Mouse (Mus musculus) neutrophil, adult 5-6 weeks (primary cell): ENCODE data around the gene Srcap. TPM values are rescaled to one million over a fixed set of nuclear protein-coding genes. Genes with fewer than 3 reads are reported as not detected.

Source experiments
- ATAC-seq: fragments of 151-379, 151-347 bp; 2 replicates; pipeline ENCODE4 v1.8.0; 2017; ENCODE audit warnings: mild to moderate bottlenecking, moderate TSS enrichment; ENCODE audit not compliant: insufficient number of reproducible peaks, poor library complexity, low FRiP score, severe bottlenecking; ENCODE audit errors: extremely low read depth
- total RNA-seq: library from RNA; stranded (forward); fragments of 200-1000 nt; gene quantifications from 2 replicates; pipeline ENCODE4 v1.2.3, GENCODE M21; 2017

The Srcap gene
- total RNA-seq, 1 experiment from 2014 or later, result 45.9 TPM

DNA sequence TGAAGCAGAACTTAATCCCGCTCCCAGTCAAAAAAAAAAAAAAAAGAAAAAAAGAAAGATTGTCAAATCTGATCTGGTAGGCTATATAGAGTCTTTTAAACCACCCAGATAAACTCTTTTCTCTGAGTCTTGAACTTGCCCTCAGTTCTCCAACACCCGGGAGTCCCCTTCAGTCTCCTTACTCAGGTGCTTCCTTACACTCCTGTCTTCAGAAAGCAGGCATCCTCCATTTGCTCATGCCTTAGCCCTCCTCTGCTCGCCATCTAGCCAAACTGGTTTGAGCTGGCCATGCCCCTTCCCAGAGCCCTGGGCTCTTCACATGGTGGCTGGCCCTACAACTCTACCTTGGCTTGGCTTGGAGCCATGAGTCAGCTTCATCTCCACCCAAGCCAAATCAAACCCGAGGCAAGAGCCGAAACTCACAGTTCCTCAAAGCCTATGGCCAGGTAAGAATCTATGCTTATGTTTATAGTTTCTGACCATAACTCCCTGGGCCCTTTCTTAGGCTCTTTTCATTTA, 49.6 kb downstream of the Srcap start, which contains the start of gene Tmem265:
Tmem265 (plus strand) TSS at position 51 of the 519 bp plus-strand sequence.
- ATAC-seq, result no peak

DNA sequence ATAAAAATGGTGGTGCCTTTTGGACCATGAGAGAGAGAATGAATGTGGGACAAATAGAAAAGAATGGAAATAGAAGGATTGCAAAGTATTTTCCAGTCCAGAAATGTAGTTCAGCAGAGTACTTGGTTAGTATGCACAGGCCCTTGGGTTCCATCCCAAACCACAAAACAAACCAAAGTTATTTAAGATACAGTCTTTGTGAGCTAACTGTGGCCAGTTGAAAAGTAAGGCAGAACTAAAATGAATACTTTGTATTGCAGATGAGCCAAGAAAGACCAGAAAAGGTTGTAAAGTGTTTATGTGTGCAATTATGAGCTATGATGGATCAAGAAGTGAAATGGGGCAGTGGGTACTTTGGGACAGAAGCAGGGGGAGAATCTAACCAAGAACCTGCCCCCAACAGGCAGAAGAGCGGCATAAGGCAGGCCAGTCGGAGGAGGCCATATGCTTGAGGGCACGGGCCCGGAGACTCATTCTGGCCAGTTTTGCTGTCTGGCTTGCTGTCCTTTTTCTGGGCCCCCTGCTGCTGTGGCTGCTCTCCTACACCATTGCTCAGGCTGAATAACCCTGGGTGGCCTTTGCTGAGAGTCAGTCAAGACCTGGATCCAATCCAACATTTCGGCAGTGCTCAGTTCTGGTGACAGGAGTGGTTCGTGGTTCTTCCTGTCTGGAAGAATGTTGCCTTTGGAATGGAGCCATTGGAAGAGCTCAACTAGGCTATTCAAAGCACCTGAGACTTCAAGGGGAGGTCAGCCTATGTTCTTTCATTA, 52.8 kb downstream of the Srcap start:
- ATAC-seq, result no peak

DNA sequence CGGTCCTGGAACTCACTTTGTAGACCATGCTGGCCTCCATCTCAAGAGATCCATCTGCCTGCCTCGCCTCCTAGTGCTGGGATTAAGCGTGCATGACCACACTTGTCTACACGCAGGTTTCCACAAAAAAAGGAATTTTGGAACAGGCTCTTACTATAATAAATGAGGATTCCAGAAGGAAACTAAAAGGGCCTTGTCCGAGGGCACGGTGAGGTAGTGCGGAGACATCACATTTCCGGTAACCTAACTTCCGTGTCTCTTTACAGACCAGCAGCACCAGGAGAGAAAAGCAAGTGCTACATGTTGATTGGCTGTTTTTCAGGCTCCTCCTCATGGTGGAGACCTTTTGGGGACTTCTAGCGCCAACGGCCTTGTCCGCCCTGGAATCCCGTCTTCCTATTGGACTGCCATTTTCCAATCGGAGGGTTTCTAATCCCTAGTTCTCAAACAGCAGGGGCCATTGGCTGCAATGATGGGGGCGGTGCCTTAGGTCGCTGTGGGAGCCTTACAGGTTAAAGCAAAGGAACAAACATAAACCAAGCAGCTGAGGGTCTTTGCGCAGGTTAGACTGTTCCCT, 61.2 kb downstream of the Srcap start, which contains the start of gene Phkg2:
Phkg2 (plus strand) TSS at position 446 of the 577 bp plus-strand sequence.
- ATAC-seq, result peak; percentile 97

DNA sequence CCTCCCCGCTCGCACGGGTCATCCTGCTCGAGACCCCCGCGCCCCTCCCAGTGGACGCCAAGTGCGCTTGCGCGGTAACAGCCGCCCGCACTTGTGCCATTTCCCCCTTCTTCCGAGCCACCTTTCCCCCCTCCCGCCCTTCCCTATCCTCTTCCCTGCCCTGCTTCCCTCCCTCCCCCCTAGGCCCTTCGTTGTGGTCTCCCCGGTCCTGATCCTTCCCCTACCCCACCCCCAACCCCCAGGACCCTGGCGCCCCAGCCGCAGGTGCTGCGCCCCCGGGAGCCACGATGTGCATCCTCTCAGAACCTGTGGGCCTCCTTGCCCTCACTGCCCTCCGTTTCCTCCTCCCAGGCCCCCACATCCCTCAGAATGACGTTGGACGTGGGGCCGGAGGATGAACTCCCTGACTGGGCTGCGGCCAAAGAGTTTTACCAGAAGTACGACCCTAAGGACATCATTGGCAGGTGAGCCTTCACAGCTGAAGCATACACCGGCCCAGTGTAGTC, 61.8 kb downstream of the Srcap start:
- no peak for ATAC-seq

DNA sequence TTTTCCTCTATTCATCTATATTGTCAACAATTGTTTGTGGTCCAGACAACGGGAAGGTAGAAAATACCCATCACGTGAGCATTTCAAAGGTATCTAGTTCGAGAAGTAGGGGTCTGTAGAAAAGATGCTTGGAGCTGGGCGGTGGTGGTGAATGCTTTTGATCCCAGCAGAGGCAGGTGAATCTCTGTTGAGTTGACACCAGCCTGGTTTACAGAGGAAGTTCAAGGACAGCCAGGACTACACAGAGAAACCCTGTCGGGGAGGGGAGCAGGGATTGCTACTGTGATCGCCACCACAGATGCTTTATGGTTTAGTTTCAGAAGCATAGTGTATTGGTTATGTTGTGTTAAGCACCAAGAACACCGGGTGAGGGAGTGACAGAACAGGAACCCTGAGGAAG, 62.3 kb downstream of the Srcap start:
- ATAC-seq, result no peak

DNA sequence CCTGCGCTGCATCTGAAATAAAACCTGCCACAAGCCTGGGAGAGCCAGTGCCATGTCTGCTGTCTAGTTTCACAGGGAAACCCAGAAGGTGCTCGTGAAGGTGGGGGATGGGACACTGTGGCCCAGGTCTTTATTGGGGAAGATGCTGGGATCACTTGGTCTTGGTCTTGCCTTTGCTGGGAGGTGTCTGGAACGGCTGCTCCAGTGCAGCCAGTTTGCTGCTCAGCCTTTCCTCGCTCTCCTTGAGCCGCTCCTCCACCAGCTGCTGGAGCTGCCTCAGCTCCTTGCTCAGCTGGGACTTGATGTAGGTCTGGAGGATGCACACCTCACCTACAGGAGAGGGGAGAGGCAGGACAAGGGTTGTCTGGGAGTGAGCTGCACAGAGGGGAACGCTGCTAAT, 71.5 kb downstream of the Srcap start:
- no peak for ATAC-seq

DNA sequence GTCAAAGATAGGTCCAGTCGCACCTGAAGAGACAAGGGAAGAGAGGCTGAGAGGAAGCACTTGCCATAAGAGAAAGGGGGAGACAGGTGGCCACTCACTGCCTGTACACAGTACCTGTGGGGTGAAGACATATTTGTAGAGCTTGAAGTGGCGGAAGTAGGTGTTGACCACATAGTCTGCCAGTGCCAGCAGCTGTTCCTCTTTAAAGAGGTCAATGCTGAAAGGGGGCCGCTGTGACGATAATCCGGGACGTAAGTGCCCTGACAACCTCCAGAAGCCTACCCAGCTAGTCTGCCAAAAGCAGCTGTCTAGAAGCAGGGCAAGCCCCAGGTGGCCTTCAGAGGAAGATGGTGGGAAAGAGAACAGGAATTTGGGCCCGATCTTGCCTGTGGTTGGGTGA, 73.2 kb downstream of the Srcap start:
- ATAC-seq, result peak; percentile 20; the same call in 1 of the 2 replicates

DNA sequence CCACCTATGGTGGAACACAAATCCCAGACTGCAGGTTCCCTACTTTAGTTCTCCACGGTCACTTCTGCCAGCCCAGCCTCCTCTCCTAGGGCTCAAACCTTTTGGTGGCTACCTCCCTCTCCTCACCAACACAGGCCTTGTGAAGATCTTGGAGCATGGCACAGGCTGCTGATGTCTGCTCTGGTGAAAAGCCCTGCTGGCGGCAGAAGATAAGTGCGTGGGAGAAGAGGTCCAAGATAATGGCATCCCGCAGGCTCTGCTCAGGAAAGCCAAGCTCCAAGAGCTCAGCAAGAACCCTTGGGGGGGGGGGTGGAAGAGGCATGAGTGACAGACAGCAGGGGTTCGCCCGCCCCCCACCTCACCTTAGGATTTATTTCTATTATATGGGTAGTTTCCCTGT, 74.4 kb downstream of the Srcap start:
- ATAC-seq, result no peak

DNA sequence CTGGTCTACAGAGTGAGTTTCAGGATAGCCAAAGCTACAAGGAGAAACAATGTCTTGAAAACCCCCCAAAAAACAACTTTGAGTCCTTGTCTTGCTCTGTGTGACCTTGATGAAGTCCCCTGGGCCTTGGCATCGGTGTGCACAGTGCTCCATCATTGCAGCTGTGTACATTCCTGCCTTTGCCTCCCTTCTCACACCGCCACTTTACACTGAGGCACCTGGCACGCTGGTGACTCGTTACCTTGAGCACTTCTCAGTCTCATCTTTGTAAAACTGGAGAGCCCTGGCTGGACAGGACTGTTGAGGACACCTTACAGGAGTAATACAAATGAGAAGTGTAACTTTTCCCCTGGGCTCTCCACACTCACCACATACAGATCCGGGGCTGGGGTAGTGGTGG, 75.4 kb downstream of the Srcap start:
- ATAC-seq, result no peak

DNA sequence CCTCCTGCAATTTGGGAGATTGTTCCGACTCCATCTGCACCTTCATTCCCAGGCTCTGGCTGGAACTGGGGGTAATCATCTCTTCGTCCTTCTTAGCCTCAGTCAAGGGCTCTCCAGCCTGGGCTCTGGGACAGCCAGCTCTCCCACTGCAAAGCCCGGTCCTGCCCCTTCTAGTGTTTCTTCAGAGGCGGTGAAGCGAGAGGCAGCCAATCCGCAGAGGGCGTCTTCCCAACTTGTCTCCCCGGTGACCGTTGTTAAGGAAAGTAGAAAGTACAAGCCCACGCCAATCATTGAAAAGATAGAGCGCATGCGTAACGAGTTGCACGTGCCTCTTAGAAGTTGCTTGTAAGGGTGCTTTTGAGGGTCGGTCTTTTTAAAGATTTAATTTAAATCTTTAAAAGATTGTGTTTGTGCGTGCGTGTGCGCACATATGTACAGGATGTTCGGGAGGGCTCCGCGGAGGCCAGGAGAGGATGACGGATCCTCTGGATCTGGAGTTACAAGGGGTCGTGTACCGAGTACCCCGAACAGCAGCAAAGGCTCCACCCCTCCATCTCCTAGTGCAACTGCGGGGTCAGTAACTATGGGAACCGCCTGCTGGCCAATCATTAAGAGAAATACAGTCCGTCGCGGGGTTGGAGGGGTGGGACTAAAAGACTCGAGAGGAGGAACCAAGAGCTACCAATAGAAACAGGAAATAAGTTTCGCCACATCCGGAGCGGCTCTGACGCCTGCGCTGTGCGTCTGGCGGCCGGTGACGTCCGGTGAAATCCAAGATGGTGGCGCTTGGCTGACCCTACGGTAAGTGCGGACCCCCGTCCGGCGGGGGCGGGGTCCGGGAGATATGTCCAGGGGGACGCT, 76.5 kb downstream of the Srcap start, which contains the start of the genes Ccdc189 and Rnf40:
Ccdc189 (minus strand) TSS at position 585 of the 861 bp plus-strand sequence.
Rnf40 (plus strand) TSS at position 757 of the 861 bp plus-strand sequence.
- ATAC-seq, result peak; percentile 89

DNA sequence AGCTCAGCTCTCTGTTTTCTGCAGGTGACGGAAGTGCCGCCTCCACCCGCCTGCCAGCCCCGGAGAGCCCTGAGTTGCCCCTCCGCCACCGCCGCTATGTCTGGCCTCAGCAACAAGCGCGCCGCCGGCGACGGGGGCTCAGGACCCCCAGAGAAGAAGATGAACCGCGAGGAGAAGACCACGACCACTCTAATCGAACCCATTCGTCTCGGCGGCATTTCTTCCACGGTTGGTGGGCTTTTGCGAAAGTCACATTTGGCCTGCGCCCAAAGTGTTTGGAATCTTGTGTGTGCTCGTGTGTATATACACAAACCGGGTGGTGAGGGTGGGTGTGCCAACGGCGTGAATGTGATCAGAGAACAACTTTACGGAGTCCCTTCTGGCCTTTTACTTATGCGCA, 77.1 kb downstream of the Srcap start:
- no peak for ATAC-seq

DNA sequence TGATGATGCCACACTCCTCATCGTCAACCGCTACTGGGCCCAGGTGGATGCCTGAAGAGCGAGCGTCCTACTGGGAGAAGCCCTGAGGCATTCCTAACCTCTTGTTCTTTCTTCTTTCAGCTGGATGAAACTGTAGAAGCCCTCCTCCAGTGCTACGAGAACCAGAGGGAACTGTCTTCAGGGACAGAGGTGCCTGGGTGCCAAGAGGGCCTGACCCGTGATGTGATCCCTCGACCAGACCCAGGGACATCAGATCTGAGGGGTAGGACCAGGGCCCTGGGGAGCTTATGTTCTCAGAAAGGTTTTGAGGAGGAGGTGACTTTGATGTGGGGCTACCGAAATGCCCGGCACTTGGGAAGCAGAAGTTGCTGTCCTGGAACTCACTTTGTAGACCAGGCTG, 77.9 kb downstream of the Srcap start:
- ATAC-seq, result no peak

DNA sequence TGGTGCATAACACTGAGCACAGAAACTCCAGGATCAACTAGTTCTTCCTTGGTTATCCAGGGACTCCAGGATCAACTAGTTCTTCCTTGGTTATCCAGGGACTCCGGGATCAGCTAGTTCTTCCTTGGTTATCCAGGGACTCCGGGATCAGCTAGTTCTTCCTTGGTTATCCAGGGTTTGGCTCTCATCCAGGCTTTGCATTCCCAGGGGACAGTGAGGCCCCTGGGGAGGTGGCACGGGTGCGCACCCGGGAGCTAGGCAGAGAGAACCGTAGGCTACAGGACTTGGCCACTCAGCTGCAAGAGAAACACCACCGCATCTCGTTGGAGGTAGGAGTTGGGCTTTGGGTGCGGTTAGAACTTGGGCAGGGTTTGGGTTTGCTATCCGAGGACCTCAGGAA, 79.3 kb downstream of the Srcap start:
- no peak for ATAC-seq

DNA sequence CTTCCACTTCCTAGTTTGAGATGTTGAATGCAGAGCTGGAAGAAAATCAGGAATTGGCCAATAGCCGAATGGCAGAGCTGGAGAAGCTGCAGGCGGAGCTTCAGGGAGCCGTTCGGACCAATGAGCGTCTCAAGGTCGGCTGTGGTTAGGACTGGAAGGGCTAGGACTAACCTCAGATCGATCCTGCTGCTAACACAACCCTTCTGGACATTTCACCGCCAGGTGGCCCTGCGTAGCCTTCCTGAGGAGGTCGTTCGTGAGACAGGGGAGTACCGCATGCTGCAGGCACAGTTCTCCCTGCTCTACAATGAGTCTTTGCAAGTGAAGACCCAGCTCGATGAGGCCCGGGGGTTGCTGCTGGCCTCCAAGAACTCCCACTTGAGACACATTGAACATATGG, 80.8 kb downstream of the Srcap start:
- ATAC-seq, result no peak

DNA sequence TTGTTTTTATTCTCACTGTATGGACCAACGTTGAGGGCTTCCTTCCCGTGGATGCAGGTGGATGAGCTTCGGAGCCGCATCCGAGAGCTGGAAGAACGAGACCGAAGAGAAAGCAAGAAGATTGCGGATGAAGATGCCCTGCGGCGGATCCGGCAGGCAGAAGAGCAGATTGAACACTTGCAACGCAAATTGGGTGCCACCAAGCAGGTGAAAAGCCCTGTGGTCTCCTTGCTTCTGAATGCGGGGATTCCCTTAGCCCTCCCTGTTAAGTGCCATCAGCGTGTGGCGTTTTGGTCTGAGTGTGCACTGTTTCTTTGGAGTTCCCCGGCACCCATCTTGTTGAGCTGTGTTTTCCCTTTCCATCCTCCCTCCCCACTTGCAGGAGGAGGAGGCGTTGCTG, 85.0 kb downstream of the Srcap start:
- ATAC-seq, result no peak

DNA sequence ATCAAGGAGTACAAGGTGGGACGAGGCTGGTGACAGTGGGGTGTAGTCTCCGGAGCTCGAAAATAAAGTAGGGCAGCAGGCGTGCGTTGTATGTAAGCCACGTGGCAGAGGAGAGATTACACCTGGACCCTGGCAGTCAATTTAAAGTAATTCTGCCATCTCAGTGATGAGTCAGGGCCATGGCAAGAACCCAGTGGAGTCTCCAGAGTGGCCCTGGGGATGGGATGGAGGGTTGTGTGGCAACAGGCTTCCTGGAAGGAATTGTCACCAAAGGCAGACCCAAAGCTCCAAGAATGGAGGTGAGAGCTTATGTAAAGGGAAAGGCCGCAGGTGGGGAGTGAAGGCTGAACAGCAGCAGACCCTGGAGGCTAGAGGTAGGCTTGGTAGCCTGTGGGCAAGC, 88.8 kb downstream of the Srcap start:
- no peak for ATAC-seq

DNA sequence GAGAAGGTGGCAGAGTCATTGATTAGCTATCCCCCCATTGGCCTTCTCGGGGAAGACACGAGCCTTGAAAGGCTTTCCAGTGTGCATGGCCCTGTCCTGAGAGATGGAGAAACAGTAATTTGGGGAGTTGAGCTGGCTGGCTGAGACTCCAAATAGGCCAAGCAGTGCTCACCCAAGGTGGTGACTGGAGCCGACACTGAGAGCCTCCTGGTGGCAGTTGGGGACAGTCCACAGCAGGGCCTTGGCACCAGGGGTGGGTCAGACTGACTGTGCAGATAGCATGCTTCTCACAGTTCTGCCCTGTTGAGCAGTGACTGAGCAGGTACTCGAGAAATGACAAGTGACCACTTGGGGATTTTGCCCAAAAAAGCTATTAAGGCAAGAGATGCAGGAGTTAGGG, 90.0 kb downstream of the Srcap start:
- no peak for ATAC-seq

DNA sequence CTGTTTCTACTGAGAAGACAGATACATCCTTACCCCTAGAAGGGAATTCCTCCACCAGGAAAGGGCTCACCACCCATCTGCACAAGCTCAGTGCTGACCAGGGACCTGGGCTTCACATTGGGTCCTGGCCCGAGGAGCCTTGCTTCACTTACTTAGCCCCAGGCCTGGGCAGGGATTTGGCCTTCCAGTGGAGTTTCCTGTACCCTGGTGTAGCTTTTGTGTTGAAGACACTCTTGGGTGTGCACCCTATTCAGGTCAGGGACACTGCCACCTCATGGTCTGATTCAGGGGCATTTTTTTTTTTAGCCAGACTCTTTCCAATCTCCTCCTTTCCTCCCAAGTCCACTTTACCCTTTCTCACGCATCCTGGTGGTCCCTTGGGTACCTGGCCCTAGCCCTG, 91.1 kb downstream of the Srcap start:
- no peak for ATAC-seq

DNA sequence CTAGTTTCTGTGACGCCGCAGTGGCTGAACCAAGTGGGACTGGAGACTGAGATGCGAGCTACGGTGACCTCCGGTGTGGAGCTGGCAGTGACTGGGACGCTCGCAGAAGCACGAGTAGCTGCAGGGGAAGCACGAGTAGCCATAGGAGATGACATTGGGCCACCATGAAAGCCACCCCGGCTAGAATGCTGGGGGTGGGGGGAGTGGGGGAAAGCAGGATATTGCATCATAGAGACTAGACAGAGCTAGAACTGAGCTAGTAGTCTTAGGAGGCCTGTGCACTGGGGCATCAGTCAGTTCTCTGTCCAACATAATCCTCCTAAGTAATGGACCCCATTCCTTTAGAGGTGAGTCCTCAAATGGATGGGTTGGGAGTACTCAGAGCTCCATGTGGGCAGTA, 92.5 kb downstream of the Srcap start:
- no peak for ATAC-seq
